Mouse (Mus musculus): ENCODE measurements at regions not wholly inside any gene's neighbourhood (a gene's known extent, or its start where the extent isn't known, plus 50 kb on each side); places are given as distances from the start of the nearest gene placed in this dataset.

- H3K27ac ChIP-seq (ENCODE audit: low read length) = no peak overlapping the region
- no peaks in the 10 kb centered on the region for H3K36me3 ChIP-seq (ENCODE audit: control insufficient read depth, insufficient read depth, low read length)
- no peak overlapping the region for H3K4me3 ChIP-seq (ENCODE audit: low read length)
- no peak overlapping the region for H3K4me2 ChIP-seq (ENCODE audit: low read depth, low read length)
- no peaks in the 10 kb centered on the region for H3K4me1 ChIP-seq (ENCODE audit: control insufficient read depth, insufficient read depth, low read length)
- 77% methylated on average over 9 of the region's 9 CpGs for WGBS
- H3K27me3 ChIP-seq (replicated peaks; ENCODE audit: control insufficient read depth, insufficient read depth, low read length) = no peaks in the 10 kb centered on the region
- no peak for ATAC-seq
- no peak overlapping the region for H3K9ac ChIP-seq (ENCODE audit: low read depth, low read length)
- no peaks in the 10 kb centered on the region for H3K9me3 ChIP-seq (ENCODE audit: control insufficient read depth, low read length)
Observed at GRCm38 (mm10) chr6:93456383-93457033, 513.2 kb upstream of the Adamts9 start.

DNA sequence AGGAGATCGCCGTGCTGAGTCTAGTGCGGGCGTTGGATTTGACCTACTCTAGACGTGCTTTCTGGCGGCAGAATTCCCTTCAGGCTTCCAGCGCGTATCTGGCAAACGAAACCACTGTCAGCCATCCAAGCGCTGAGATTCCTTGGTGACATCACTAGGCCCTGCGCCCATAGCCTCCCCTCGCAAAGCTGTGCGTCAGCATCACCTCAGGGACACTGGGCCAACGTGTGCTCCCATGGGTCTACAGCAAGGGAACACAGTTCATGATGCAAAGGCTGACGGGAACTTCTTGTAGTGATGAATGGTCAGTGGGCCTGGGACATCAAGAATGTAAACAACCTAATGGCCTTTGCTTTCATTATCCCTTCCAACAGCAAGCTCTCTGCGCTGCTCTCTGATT, 502.3 kb upstream of the Adamts9 start:
- no peak overlapping the region for H3K4me2 ChIP-seq (ENCODE audit: low read depth, low read length)
- no peak overlapping the region for H3K4me3 ChIP-seq (ENCODE audit: low read length)
- ATAC-seq = peak; percentile 82

GRCm38 (mm10) chr6:93445124-93445523, 501.8 kb upstream of the Adamts9 start:
- Histone ChIP-seq H3K9ac (ENCODE audit: low read depth, low read length) (no peak overlapping the region), H3K9me3 (ENCODE audit: control insufficient read depth, low read length) (no peaks in the 10 kb centered on the region), H3K27me3 (replicated peaks; ENCODE audit: control insufficient read depth, insufficient read depth, low read length) (no peaks in the 10 kb centered on the region), H3K27ac (ENCODE audit: low read length) (peak overlapping the region; percentile 38; the same call in 1 of the 2 replicates), H3K4me2 (ENCODE audit: low read depth, low read length) (no peak overlapping the region), H3K4me3 (ENCODE audit: low read length) (no peak overlapping the region), H3K36me3 (ENCODE audit: control insufficient read depth, insufficient read depth, low read length) (no peaks in the 10 kb centered on the region), H3K4me1 (ENCODE audit: control insufficient read depth, insufficient read depth, low read length) (no peaks in the 10 kb centered on the region)
- WGBS = 63% methylated on average over 5 of the region's 5 CpGs
- ATAC-seq = no peak

More for the DNA sequence above, 502.3 kb upstream of the Adamts9 start:
- Histone ChIP-seq H3K36me3 (ENCODE audit: control insufficient read depth, insufficient read depth, low read length) (no peaks in the 10 kb centered on the region), H3K27me3 (replicated peaks; ENCODE audit: control insufficient read depth, insufficient read depth, low read length) (no peaks in the 10 kb centered on the region), H3K27ac (ENCODE audit: low read length) (peak overlapping the region; percentile 38; the same call in 1 of the 2 replicates), H3K9ac (ENCODE audit: low read depth, low read length) (no peak overlapping the region), H3K9me3 (ENCODE audit: control insufficient read depth, low read length) (no peaks in the 10 kb centered on the region), H3K4me1 (ENCODE audit: control insufficient read depth, insufficient read depth, low read length) (no peaks in the 10 kb centered on the region)
- WGBS = 58% methylated on average over 16 of the region's 16 CpGs

- no peak overlapping the region for H3K9ac ChIP-seq (ENCODE audit: low read depth, low read length)
- 45% methylated on average over 11 of the region's 11 CpGs for WGBS
- H3K36me3 ChIP-seq (ENCODE audit: control insufficient read depth, insufficient read depth, low read length) = no peaks in the 10 kb centered on the region
- H3K4me1 ChIP-seq (ENCODE audit: control insufficient read depth, insufficient read depth, low read length) = no peaks in the 10 kb centered on the region
- no peak overlapping the region for H3K4me3 ChIP-seq (ENCODE audit: low read length)
- no peaks in the 10 kb centered on the region for H3K9me3 ChIP-seq (ENCODE audit: control insufficient read depth, low read length)
- no peak overlapping the region; the same call in 1 of the 2 replicates for H3K27ac ChIP-seq (ENCODE audit: low read length)
- H3K27me3 ChIP-seq (replicated peaks; ENCODE audit: control insufficient read depth, insufficient read depth, low read length) = no peaks in the 10 kb centered on the region
- H3K4me2 ChIP-seq (ENCODE audit: low read depth, low read length) = no peak overlapping the region
- ATAC-seq = no peak
Observed at GRCm38 (mm10) chr6:93443766-93444557, 500.7 kb upstream of the Adamts9 start.

- no peak overlapping the region for H3K4me2 ChIP-seq (ENCODE audit: low read depth, low read length)
- WGBS = 85% methylated on average over 1 of the region's 1 CpGs
- H3K36me3 ChIP-seq (ENCODE audit: control insufficient read depth, insufficient read depth, low read length) = no peaks in the 10 kb centered on the region
- no peak overlapping the region for H3K4me3 ChIP-seq (ENCODE audit: low read length)
- H3K9me3 ChIP-seq (ENCODE audit: control insufficient read depth, low read length) = no peaks in the 10 kb centered on the region
- H3K27ac ChIP-seq (ENCODE audit: low read length) = no peak overlapping the region
- H3K27me3 ChIP-seq (replicated peaks; ENCODE audit: control insufficient read depth, insufficient read depth, low read length) = no peaks in the 10 kb centered on the region
- no peaks in the 10 kb centered on the region for H3K4me1 ChIP-seq (ENCODE audit: control insufficient read depth, insufficient read depth, low read length)
- no peak for ATAC-seq
- H3K9ac ChIP-seq (ENCODE audit: low read depth, low read length) = no peak overlapping the region
Observed at GRCm38 (mm10) chr6:93433446-93433845, 490.2 kb upstream of the Adamts9 start.

GRCm38 (mm10) chr6:93426141-93426540, 482.8 kb upstream of the Adamts9 start:
- Histone ChIP-seq H3K4me1 (ENCODE audit: control insufficient read depth, insufficient read depth, low read length) (no peaks in the 10 kb centered on the region), H3K4me3 (ENCODE audit: low read length) (no peak overlapping the region), H3K9ac (ENCODE audit: low read depth, low read length) (no peak overlapping the region), H3K27me3 (replicated peaks; ENCODE audit: control insufficient read depth, insufficient read depth, low read length) (no peaks in the 10 kb centered on the region), H3K36me3 (ENCODE audit: control insufficient read depth, insufficient read depth, low read length) (no peaks in the 10 kb centered on the region), H3K4me2 (ENCODE audit: low read depth, low read length) (no peak overlapping the region), H3K27ac (ENCODE audit: low read length) (no peak overlapping the region), H3K9me3 (ENCODE audit: control insufficient read depth, low read length) (no peaks in the 10 kb centered on the region)
- WGBS = 81% methylated on average over 1 of the region's 1 CpGs
- ATAC-seq = no peak

GRCm38 (mm10) chr6:93422906-93423305, 479.6 kb upstream of the Adamts9 start:
- H3K4me2 ChIP-seq (ENCODE audit: low read depth, low read length) = no peak overlapping the region
- no peak overlapping the region for H3K27ac ChIP-seq (ENCODE audit: low read length)
- H3K4me1 ChIP-seq (ENCODE audit: control insufficient read depth, insufficient read depth, low read length) = no peaks in the 10 kb centered on the region
- H3K9ac ChIP-seq (ENCODE audit: low read depth, low read length) = no peak overlapping the region
- no peaks in the 10 kb centered on the region for H3K36me3 ChIP-seq (ENCODE audit: control insufficient read depth, insufficient read depth, low read length)
- 56% methylated on average over 3 of the region's 3 CpGs for WGBS
- no peaks in the 10 kb centered on the region for H3K27me3 ChIP-seq (replicated peaks; ENCODE audit: control insufficient read depth, insufficient read depth, low read length)
- no peaks in the 10 kb centered on the region for H3K9me3 ChIP-seq (ENCODE audit: control insufficient read depth, low read length)
- no peak for ATAC-seq
- no peak overlapping the region for H3K4me3 ChIP-seq (ENCODE audit: low read length)

GRCm38 (mm10) chr6:93422253-93422652, 479.0 kb upstream of the Adamts9 start:
- Histone ChIP-seq H3K9ac (ENCODE audit: low read depth, low read length) (no peak overlapping the region), H3K9me3 (ENCODE audit: control insufficient read depth, low read length) (no peaks in the 10 kb centered on the region), H3K36me3 (ENCODE audit: control insufficient read depth, insufficient read depth, low read length) (no peaks in the 10 kb centered on the region), H3K27me3 (replicated peaks; ENCODE audit: control insufficient read depth, insufficient read depth, low read length) (no peaks in the 10 kb centered on the region), H3K27ac (ENCODE audit: low read length) (no peak overlapping the region), H3K4me1 (ENCODE audit: control insufficient read depth, insufficient read depth, low read length) (no peaks in the 10 kb centered on the region), H3K4me3 (ENCODE audit: low read length) (no peak overlapping the region), H3K4me2 (ENCODE audit: low read depth, low read length) (no peak overlapping the region)
- 76% methylated on average over 4 of the region's 4 CpGs for WGBS
- ATAC-seq = no peak

DNA sequence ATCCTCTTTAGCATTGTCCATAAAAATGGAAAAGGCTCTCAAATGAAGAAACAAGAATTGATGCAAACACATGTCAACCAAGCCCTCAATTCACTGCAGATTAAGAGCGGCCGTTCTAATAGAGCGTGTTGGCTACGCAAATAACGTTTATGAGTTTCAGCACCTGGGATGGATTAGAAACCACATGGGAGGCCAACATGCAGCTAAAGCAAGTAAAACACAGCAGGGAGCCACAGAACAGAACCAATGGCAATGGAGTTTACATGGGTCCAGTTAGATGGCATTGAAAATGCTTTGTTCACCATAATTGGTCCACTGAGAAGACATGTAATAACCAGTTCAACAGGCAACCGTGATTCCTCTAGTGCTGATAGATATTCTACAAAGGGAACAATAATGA, 474.3 kb upstream of the Adamts9 start:
- no peak overlapping the region for H3K4me2 ChIP-seq (ENCODE audit: low read depth, low read length)
- H3K4me3 ChIP-seq (ENCODE audit: low read length) = no peak overlapping the region
- 85% methylated on average over 6 of the region's 6 CpGs for WGBS
- no peak overlapping the region for H3K9ac ChIP-seq (ENCODE audit: low read depth, low read length)
- H3K36me3 ChIP-seq (ENCODE audit: control insufficient read depth, insufficient read depth, low read length) = no peaks in the 10 kb centered on the region
- H3K27me3 ChIP-seq (replicated peaks; ENCODE audit: control insufficient read depth, insufficient read depth, low read length) = no peaks in the 10 kb centered on the region
- ATAC-seq = no peak
- H3K4me1 ChIP-seq (ENCODE audit: control insufficient read depth, insufficient read depth, low read length) = no peaks in the 10 kb centered on the region
- H3K27ac ChIP-seq (ENCODE audit: low read length) = no peak overlapping the region
- H3K9me3 ChIP-seq (ENCODE audit: control insufficient read depth, low read length) = no peaks in the 10 kb centered on the region

All from intestine, embryonic 16.5 days (tissue).